Mouse (Mus musculus): ENCODE data around the gene Cd5. TPM values are rescaled to one million over a fixed set of nuclear protein-coding genes. Genes with fewer than 3 reads are reported as not detected.

The Cd5 gene
- total and polyA plus RNA-seq, 2 experiments from 2014 or later: 0.53 to 0.55 TPM

GRCm38 (mm10) chr19:10714682-10715475 is 23.9 kb downstream of the Cd5 start:
- no peak overlapping the region for H3K4me3 ChIP-seq (ENCODE audit: low read depth, low read length)
- WGBS: 41% methylated on average over 4 of the region's 4 CpGs

GRCm38 (mm10) chr19:10714168-10714567 is 24.6 kb downstream of the Cd5 start:
- no peak for TF ChIP-seq CTCF (IDR thresholded peaks at IDR 0.05)
- no peak overlapping the region for H3K9ac ChIP-seq (replicated peaks; ENCODE audit: low read length, poor library complexity, severe bottlenecking)
- no peaks in the 10 kb centered on the region for H3K27me3 ChIP-seq (ENCODE audit: insufficient read depth, low read length)
- DNase-seq (ENCODE audit: low spot score): no peak
- H3K27ac ChIP-seq (ENCODE audit: low read depth, low read length): peak overlapping the region; percentile 68; the same call in 1 of the 2 replicates
- no peak overlapping the region for H3K4me2 ChIP-seq (ENCODE audit: low read depth, low read length, poor library complexity, severe bottlenecking)
- no peak overlapping the region for H3K4me3 ChIP-seq (ENCODE audit: low read depth, low read length)
- no peaks in the 10 kb centered on the region for H3K9me3 ChIP-seq (ENCODE audit: low read length)
- H3K36me3 ChIP-seq (ENCODE audit: insufficient read depth, low read length): peaks cover 31% of the 10 kb centered on the region
- no peak for ATAC-seq (ENCODE audit: low FRiP score)
- WGBS: 87% methylated on average over 6 of the region's 6 CpGs
- no peaks in the 10 kb centered on the region; the same call in 1 of the 2 replicates for H3K4me1 ChIP-seq (ENCODE audit: insufficient read depth, low read length)

More at GRCm38 (mm10) chr19:10714682-10715475, 23.9 kb downstream of the Cd5 start:
- TF ChIP-seq CTCF (IDR thresholded peaks at IDR 0.05): peak; percentile 92
- ATAC-seq (ENCODE audit: low FRiP score) (peak; percentile 74), DNase-seq (ENCODE audit: low spot score) (peak; percentile 88)
- H3K27me3 ChIP-seq (ENCODE audit: insufficient read depth, low read length): no peaks in the 10 kb centered on the region
- H3K4me1 ChIP-seq (ENCODE audit: insufficient read depth, low read length): no peaks in the 10 kb centered on the region
- H3K36me3 ChIP-seq (ENCODE audit: insufficient read depth, low read length): peaks cover 31% of the 10 kb centered on the region
- peak overlapping the region; percentile 68; the same call in 1 of the 2 replicates for H3K27ac ChIP-seq (ENCODE audit: low read depth, low read length)
- H3K9ac ChIP-seq (replicated peaks; ENCODE audit: low read length, poor library complexity, severe bottlenecking): no peak overlapping the region
- no peak overlapping the region for H3K4me2 ChIP-seq (ENCODE audit: low read depth, low read length, poor library complexity, severe bottlenecking)
- no peaks in the 10 kb centered on the region for H3K9me3 ChIP-seq (ENCODE audit: low read length)

GRCm38 (mm10) chr19:10713551-10713950 is 25.3 kb downstream of the Cd5 start:
- Histone ChIP-seq H3K4me1 (ENCODE audit: insufficient read depth, low read length) (no peaks in the 10 kb centered on the region; the same call in 1 of the 2 replicates), H3K4me2 (ENCODE audit: low read depth, low read length, poor library complexity, severe bottlenecking) (no peak overlapping the region), H3K9me3 (ENCODE audit: low read length) (no peaks in the 10 kb centered on the region), H3K36me3 (ENCODE audit: insufficient read depth, low read length) (peaks cover 32% of the 10 kb centered on the region), H3K9ac (replicated peaks; ENCODE audit: low read length, poor library complexity, severe bottlenecking) (no peak overlapping the region), H3K4me3 (ENCODE audit: low read depth, low read length) (no peak overlapping the region), H3K27ac (ENCODE audit: low read depth, low read length) (no peak overlapping the region), H3K27me3 (ENCODE audit: insufficient read depth, low read length) (no peaks in the 10 kb centered on the region)
- 95% methylated on average over 10 of the region's 10 CpGs for WGBS
- DNase-seq (ENCODE audit: low spot score) (no peak), ATAC-seq (ENCODE audit: low FRiP score) (no peak)
- TF ChIP-seq CTCF (IDR thresholded peaks at IDR 0.05): no peak

- H3K4me3 ChIP-seq (ENCODE audit: low read depth, low read length): no peak overlapping the region
- DNase-seq (ENCODE audit: low spot score) (no peak), ATAC-seq (ENCODE audit: low FRiP score) (no peak)
- H3K27ac ChIP-seq (ENCODE audit: low read depth, low read length): no peak overlapping the region
- no peaks in the 10 kb centered on the region; the same call in 1 of the 2 replicates for H3K4me1 ChIP-seq (ENCODE audit: insufficient read depth, low read length)
- 95% methylated on average over 10 of the region's 12 CpGs for WGBS
- no peak overlapping the region for H3K9ac ChIP-seq (replicated peaks; ENCODE audit: low read length, poor library complexity, severe bottlenecking)
- TF ChIP-seq CTCF (IDR thresholded peaks at IDR 0.05): no peak
- H3K27me3 ChIP-seq (ENCODE audit: insufficient read depth, low read length): no peaks in the 10 kb centered on the region
- H3K36me3 ChIP-seq (ENCODE audit: insufficient read depth, low read length): peaks cover 35% of the 10 kb centered on the region
- H3K4me2 ChIP-seq (ENCODE audit: low read depth, low read length, poor library complexity, severe bottlenecking): no peak overlapping the region
- H3K9me3 ChIP-seq (ENCODE audit: low read length): no peaks in the 10 kb centered on the region
Observed at GRCm38 (mm10) chr19:10712646-10713045, 26.2 kb downstream of the Cd5 start.

- 96% methylated on average over 7 of the region's 7 CpGs for WGBS
- TF ChIP-seq CTCF (IDR thresholded peaks at IDR 0.05): no peak
- no peak for ATAC-seq (ENCODE audit: low FRiP score)
Observed at GRCm38 (mm10) chr19:10712194-10712593, 26.6 kb downstream of the Cd5 start.

GRCm38 (mm10) chr19:10710751-10711150 is 28.1 kb downstream of the Cd5 start:
- no peak overlapping the region for H3K4me2 ChIP-seq (ENCODE audit: low read depth, low read length, poor library complexity, severe bottlenecking)
- H3K36me3 ChIP-seq (ENCODE audit: insufficient read depth, low read length): peaks cover 40% of the 10 kb centered on the region
- H3K4me3 ChIP-seq (ENCODE audit: low read depth, low read length): no peak overlapping the region
- H3K9me3 ChIP-seq (ENCODE audit: low read length): no peaks in the 10 kb centered on the region
- TF ChIP-seq CTCF (IDR thresholded peaks at IDR 0.05): no peak
- H3K9ac ChIP-seq (replicated peaks; ENCODE audit: low read length, poor library complexity, severe bottlenecking): no peak overlapping the region
- ATAC-seq (ENCODE audit: low FRiP score): no peak
- 0 out of 2 replicates have a peak overlapping the region, but pooled peaks have one; percentile 26 for H3K27ac ChIP-seq (ENCODE audit: low read depth, low read length)
- no peaks in the 10 kb centered on the region for H3K27me3 ChIP-seq (ENCODE audit: insufficient read depth, low read length)
- no peak for DNase-seq (ENCODE audit: low spot score)
- H3K4me1 ChIP-seq (ENCODE audit: insufficient read depth, low read length): no peaks in the 10 kb centered on the region; the same call in 1 of the 2 replicates
- WGBS: 88% methylated on average over 4 of the region's 4 CpGs

More at GRCm38 (mm10) chr19:10712194-10712593, 26.6 kb downstream of the Cd5 start:
- DNase-seq (ENCODE audit: low spot score): no peak
- no peaks in the 10 kb centered on the region for H3K9me3 ChIP-seq (ENCODE audit: low read length)
- H3K27ac ChIP-seq (ENCODE audit: low read depth, low read length): no peak overlapping the region
- no peak overlapping the region for H3K9ac ChIP-seq (replicated peaks; ENCODE audit: low read length, poor library complexity, severe bottlenecking)
- no peaks in the 10 kb centered on the region for H3K27me3 ChIP-seq (ENCODE audit: insufficient read depth, low read length)
- no peak overlapping the region for H3K4me2 ChIP-seq (ENCODE audit: low read depth, low read length, poor library complexity, severe bottlenecking)
- H3K4me3 ChIP-seq (ENCODE audit: low read depth, low read length): no peak overlapping the region
- H3K4me1 ChIP-seq (ENCODE audit: insufficient read depth, low read length): no peaks in the 10 kb centered on the region; the same call in 1 of the 2 replicates
- H3K36me3 ChIP-seq (ENCODE audit: insufficient read depth, low read length): peaks cover 39% of the 10 kb centered on the region
